Mouse (Mus musculus) cerebellum, postnatal 10 days (tissue): ENCODE results near the gene Rnf144b.

Experiments
- DNase-seq, 2 experiments: peaks; one replicate each; pipeline ENCODE4 v3.0.0; 2021; ENCODE audit warnings: mixed read lengths in 2 of 2

The Rnf144b gene

DNA sequence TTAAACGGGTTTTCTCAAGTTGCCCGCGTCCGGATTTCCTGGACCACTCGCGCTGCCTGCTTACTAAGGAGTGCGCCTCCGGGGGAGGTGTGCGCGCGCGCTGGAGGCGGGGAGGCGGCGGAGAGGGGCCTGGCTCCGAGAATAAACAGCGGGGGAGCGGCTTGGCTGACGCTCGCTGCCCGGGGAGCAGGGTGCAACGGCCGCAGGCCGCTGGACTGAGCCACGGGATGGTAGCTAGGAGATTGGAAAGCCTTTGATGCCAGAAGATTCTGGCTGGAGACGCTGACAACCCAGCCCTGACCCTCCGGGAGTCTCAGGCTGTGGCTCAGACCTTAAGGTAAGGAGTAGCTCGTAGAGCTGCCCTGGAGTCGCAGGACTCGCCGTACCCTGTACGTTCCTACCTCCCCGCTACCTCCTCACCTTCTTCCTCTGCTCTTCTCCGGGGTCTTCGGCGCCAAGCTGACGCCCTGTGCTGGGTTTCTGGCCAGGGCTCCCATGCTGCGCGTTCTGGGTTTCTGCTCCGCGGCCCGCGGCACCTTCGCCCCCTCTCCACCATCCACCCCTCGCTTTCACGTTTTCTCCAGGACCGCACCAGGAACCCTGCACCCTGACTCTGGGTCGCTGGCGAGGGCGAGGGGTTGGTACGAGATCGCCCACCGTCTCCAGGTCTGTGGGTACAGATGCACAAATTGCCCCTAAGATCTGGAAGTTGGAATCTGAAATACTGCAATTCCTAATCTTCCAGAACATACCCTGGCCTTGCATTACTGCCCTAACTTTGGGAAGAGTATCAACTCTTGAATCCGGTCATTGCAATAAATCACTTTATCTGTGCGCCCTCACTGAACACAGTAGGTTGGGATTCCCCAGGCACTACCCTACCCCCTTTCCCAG is at the start of gene Rnf144b:
Gene Rnf144b (plus strand): TSS at position 120 of the 894 bp plus-strand sequence.
- DNase-seq: peak; percentile 52 to 59

DNA sequence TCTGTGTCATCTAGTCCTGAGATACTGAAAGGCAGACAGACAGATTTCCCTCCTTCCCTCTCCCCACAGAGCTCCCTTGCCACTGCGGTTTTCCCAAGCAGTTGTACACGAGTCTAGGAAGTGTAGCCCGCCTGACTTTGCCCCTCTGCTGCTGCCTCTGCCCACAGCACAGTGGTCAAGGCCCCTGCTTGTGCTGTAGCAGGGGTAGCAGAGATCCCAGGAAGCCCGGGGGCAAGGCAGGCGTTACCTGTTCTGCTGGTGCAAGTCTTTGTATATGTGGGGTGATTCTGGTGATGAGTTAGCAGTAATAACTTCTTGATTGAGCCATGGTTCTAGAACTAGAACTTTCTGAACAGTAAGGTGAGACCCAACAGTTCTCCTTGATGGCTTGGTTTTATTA is 46.3 kb upstream of the Rnf144b start:
- no peak for DNase-seq

DNA sequence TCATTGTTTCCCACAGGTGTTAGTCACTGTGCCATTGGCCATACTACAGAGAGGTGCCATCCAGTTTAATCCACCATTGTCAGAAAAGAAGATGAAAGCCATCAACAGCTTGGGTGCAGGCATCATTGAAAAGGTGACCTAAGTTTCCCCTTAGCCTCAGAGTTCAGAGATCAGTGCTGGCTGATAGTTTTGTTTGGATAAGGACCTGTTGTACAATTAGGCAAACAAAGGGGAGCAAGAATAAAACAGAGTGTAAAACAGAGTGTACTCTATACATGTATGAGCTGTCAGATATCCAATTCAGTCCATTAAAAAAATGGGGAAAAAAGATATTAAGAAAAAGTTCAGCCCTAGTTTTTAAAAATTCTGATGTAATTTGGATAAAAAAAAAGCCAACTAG is 45.1 kb upstream of the Rnf144b start:
- no peak for DNase-seq

DNA sequence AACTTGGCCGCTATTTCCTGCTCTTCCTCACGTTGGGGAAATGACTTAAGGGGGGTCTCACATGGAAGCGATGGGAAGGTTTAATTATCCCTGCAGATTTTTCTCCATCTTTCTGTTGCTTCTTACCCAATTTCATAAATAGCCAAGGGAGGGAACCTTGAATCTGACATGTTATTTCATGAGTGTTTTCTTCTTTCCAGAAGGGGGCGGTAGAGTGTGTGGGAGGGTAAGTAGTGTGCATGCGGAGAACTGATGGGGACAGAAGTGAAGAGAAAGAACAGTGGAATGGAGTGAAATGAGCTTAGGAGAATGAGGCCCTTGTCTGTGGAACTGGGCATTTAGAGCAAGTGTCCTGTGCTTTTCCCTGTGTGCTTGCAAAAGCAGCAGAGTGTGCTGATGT is 43.7 kb upstream of the Rnf144b start:
- no peak for DNase-seq

DNA sequence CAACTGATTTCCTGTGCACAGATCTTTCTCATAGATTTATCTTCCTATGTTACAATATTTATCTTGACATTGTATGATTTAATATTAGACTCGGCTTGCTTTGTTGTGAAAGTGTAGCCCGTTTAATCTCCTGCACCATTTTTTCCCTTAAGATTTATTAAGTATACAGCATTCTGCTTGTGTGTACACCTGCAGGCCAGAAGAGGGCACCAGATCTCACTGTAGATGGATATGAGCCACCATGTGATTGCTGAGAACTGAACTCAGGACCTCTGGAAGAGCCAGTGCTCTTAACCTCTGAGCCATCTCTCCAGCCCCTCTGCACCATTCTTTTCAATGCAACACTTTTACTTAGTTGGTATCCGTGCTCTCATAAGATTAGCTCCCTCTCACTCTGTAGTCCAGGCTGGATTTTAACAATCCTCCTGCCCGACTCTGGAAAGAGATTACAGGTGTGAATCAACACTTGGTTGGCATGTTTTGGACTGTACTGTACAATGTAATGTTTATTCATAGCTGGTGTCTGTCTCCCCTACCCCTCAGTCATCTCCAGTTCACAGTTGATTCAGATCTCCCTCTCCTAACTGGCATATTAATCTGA is 41.5 kb upstream of the Rnf144b start:
- DNase-seq: peak in 1 of 2 experiments; percentile 13

DNA sequence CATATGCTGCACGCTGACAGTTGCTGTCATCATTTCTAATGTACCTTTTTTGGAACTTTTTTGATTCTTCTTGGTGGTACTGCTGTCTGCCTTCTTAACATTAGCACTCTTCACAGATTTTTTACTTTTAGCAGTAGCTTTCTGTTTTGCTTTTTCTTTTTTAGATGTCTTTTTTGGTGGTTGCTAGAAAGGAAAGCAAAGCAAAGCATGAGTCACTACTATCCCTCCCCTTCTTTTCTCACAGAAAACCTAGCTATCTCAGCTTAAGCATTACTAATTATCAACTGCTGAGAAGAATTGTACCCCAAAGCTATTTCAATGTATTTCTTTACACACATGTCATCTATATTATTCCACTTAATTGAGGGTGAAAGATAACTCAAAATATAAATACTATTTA is 34.0 kb upstream of the Rnf144b start:
- no peak for DNase-seq

DNA sequence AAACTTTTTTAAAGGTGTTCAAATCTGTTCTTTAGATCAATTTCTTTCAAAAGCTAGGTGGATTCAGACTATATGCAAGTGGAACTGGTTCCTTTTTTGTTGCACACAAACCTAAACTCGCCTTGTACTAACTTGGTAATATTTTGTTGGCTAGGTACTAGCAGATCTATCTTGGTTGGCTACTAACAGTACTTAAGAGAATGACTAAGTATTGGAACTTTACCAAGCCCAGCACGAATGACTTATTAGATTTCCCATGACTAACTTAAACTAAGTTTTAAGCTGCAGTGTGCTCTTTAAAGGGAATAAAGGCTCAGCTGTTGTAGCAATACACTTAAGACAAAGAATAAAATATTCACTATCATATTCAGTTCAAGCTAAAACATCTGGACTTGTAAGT is 33.2 kb upstream of the Rnf144b start:
- no peak for DNase-seq

DNA sequence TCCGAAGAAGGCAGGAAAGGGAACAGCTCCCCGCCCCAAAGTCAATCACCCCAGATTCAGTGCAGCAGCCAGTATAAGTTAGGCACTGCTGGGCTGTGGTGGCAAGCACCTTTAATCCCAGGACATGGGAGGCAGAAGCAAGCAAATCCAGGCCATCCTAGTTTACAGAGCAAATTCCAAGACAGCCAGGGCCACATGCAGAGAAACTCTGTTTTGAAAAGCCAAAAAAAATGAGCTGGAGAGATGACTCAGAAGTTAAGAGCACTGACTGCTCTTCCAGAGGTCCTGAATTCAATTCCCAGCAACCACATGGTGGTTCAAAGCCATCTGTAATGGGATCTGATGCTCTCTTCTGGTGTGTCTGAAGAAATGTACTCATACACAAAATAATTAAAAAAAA is 28.7 kb upstream of the Rnf144b start:
- no peak for DNase-seq

DNA sequence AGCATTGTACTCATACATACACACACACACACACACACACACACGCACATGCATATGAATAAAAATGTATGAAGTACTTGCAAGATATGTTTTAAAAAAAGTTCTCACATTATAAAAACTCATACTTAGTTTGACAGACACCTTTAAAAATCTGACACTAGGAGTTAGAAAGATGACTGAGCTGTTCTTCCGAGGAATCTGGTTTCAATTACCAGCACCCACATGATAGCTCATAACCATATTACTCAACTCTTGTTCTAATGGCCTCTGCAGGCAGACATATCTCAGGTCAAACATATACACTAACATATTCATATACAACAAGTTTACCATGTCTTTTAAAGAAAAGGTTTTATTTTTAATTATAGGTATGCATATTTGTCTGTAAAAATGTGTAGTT is 25.9 kb upstream of the Rnf144b start:
- no peak for DNase-seq

DNA sequence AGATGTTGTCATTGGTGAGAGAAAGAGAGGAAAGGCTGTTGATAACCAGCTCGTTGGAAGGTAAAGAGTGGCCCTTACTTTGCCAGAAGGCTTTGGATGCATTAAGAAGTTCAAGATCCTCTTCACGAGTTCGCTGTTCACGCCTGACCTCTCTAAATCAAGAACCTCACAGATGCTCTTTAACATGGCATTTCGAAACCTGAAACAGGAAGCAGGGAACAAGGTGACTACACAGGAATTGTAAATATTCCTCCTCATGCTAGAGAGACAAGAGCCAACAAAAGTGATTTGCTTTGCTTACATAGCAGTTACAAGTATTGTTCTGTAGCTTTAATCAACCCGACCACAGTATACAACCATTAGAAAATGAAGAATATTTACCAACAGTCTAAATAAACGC is 23.2 kb upstream of the Rnf144b start:
- DNase-seq: no peak

DNA sequence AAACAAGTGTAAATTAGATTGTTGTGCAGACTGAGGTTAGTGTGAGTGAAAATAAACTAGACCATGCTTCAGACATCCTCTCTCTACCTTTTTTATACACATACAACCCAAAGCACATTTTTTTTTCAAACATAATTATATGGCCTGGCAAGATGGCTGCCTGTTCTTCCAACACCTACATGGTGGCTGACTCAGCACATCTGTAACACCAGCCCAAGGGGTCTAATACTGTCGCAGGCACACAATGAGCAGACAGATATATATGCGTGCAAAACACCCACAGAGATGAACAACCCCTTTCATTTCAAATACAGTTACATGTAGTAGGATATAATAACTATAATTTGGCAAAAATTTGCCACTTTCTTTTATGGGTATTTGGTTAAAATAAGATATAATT is 21.9 kb upstream of the Rnf144b start:
- no peak for DNase-seq

DNA sequence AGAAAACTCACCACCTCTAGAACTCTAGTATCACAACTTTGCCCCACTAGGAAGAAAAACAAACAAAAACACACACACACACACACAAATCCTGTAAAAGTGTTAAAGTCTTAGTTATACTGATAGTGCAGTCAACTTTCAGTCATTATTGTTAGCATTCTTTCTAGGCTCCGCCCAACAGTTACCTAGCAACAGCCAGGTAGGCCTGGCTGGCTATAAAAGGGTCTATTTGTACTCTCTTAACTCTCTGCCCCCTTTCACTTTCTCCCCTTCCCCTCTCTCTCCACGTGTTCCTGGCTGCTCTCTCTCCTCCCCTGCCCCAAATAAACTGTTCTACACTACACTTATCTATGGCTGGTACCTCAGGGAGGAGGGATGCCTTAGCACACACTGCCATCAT is 18.3 kb upstream of the Rnf144b start:
- no peak for DNase-seq

DNA sequence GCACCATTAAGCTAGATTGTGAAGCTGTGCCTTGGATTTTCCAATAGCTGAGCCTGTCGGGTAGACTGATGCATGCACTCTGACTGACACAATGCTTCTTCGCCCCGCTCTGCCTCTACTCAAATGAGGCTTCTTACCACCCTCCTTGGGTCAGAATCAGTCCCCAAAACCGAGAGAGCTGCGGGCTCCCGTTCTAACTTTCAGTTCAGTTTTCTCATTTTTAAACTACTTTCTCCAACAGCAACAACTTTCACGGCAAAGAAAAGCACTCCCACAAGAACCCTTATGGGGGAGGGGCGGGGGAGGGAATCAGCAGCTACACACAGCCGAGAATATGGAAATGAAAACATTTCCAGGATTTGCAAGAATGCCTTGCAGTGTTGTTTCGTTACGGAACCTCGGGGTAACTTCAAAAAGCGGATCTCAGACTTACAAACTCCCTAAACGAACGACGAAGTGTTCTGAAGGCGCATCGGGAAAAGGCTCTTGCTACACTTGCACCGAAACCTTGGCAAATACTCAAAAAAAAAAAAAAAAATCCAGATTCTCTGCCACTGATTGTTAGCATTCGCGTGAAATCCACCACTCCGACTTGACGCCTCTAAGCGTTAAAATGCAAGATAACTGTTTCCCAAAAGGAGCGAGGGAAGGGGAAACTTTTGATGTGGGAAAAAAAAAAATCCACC is 17.5 kb upstream of the Rnf144b start:
- DNase-seq: peak; percentile 62 to 71

DNA sequence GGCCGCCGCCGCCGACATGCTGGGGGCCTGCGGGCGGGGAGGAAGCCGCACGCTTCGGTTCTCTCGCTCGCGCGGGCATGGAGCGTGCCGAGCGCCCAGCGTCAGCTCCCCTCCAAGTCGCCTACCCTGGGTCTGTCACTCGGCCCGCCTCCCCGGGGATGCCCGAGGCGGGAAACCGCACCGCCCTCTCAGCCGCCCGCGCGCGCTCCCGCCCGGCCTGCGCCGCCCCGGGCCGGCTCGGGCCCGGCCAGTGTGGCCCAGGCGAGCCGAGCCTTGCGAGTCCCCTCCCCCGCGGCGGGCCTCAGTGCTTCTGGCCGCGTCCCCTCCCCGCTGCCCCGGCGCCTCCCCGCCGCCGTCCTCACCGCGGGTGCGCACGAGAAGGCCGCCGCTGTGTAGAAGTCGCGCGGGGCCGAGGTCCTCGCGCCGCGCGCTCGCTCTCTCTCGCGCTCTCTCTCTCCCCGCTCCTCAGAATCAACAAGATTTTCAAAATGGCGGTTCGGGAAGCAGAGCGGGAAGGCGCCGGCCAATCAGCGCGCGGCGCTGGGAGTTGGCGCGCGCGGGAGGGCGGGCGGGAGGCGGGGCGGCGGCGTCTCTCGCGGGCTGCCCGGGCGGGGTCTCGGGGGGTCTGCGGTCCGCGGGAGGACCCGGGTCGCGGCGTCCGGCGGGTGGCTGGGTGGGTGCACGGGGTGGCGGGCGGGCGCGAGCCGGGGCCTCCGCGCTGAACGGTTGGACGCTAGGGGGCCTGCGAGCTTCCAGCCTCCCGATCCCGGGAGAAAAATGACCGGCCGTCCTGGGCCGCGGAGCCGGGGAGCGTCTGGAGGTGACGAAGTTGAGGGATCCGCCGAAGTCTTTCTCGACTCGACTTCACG is 16.5 kb upstream of the Rnf144b start, which contains the start of gene Dek:
Gene Dek (minus strand): TSS at position 491 of the 869 bp plus-strand sequence.
- DNase-seq: peak; percentile 91 to 93

DNA sequence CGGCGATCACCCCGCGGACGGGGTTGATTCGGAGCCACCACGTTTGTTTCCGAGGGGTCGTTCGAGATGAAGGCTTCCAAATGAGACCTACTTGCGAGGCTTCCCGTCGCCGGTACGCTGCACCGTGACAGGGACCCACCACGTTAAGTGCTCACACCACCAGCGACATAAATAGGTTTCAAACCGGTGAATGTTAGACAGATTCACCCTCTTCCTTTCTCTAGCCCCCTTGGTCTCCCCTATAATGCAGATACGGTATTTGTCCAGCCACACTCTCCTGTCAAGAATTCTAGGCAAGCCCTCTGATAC is 15.9 kb upstream of the Rnf144b start:
- DNase-seq: no peak

DNA sequence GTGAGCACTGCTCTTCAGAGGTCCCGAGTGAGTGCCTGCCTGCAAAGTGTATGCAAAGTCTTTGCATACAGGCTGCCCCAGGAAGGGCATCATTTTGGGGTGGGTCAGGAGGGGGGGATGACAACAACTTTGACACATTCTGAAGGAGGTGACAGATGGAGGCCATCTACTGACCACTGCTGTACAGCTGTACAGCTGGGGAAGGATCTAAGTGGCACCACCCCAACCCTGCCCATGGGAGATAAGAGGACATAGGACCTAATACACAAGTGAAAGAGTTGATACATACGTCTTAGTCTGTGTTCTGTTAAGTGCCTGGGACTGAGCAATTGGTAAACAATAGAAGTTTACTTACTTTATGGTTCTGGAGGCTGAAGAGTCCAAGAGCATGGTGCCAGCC is 13.2 kb upstream of the Rnf144b start:
- DNase-seq: no peak

DNA sequence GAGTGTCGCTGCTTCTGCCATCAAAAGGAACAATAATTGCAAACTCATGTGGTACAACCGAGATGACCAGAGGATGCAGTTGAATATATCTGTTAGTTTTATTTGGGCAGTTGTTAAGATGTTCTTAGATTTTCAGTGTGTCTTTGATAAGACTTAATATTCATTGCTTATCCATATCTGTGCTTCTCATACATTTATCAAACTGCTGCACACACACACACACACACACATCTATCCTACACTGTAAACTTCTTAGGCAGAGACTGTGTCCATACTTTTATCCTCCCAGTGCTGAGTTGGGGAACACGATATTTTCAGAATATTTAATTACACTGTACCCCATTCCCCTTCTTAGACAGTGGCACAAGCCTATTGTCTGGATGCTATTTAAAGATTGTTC is 11.3 kb upstream of the Rnf144b start:
- no peak for DNase-seq

DNA sequence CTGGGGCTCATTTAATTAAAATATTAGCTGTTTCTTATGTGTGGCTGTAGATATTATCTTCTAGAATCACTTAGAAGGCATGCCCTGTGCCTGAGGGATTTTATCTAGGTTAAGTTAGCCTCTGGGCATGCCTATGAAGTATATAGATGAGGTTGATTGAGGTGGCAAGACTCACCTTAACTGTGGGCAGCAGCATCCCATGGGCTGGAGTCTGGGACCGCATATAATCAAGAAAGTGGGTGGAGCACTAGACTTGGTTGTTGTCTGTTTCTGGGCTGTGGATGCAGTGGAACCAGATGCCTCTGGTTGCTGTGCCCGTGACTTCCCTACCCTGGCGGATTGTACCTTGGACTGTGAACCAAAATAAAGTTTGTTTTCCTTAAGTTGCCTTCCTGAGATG is 10.4 kb upstream of the Rnf144b start:
- DNase-seq: no peak

DNA sequence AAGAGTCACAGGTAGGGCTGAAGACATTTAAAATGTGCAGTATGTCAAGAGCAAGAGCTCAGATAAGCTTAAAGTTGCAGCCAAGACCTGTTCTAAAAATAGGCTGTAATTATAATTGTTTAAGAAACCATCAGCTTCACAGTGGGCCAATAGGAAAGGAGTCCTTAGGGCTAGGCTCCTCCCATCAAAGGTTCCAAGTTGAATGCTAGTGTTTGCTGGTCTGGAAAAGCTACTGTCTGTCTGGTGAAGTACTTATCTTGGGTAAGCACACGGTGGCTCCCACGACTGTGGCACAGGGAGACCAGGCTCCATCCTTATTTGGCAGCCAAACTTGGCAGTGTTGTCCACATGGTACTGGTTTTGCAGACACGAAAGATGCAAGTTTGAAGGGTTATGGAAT is 9.5 kb upstream of the Rnf144b start:
- no peak for DNase-seq

DNA sequence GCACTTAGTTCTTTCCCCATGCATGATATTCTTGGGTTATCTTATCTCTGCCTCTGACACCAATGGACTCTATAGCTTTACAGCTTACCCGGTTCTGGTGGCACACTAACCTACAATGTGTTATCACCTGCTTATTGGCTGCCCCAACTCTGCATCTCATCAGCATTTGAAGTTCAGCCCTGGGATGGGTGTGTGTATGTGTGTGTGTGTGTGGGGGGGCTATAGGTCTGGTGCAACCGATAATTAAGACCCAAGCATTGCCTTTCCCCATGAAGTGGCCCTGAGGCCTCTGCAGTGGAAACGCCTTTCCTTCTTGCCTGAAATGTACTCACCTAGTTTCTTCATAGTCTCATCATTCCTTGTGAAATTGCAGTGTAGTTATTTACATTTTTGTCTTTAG is 6.5 kb upstream of the Rnf144b start:
- DNase-seq: no peak

DNA sequence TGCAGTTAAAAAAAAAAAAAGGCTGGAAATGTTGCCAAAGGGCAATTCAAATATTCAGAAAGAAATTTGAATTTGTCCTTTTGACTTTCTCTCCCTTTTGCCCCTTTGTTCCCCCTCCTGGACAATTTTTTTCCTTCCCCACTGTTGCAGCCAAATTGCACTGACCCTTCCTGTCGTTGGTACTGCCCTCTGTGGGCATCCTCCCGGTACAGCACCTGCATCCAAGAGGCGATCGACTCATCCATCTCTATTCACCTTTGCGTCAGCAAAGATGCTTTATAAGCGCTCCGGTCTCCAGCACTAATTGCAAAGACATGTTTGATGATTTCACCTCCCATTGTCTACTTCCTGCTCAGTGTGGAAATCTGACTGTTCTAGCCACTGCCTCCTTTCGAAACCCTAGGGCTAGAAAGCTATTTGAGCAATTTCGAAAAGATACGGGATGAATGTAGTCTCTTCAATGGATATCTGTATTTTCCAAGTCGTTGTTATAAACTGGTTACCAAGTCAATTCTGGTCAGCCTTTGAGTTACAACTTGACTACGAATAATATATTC is 1.0 kb upstream of the Rnf144b start:
- peak; percentile 64 to 70 for DNase-seq

DNA sequence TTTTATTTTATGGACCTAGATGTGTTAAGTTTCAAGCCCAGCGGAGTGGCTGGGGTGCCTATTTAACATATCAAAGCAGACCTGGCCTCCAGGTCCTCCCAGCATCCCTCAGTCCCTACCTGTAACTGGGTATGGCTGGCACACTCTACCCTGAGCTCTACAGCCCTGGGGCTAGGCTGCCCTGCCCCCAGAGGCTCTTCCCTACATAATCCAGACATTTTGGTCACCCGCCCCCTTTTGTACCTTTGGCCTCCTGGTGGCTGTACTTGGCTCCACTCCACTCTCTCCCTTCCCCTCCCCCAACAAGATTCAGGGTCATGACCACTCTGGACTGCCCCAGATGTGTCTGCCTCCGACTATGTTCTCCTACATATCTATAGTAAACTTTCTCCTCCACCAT is 2.0 kb downstream of the Rnf144b start:
- DNase-seq: no peak

DNA sequence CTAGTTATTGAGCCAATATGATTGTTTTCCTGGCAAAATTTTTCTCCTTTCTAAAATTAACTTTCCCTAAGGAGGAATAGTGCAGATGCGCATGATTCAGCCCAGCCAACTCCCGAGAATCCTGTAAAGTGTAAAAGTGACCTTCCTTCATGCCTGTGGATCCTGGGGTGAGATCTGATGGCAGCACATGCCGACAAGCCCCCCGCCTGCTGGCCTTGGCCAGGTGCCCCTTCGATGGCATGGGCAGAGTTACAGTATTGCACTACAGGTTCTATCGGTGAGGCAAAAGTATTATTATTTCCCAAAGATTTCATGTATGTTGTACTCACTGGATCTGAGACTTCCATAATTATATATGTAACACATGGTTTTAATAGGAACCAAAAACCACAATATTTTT is 2.5 kb downstream of the Rnf144b start:
- peak; percentile 48 to 76 for DNase-seq
